Mouse (Mus musculus) cortical plate, adult 2 months (tissue): Measurements from ENCODE around the gene Cds1. TPM values are rescaled to one million over a fixed set of nuclear protein-coding genes. Genes with fewer than 3 reads are reported as not detected.

Source experiments
- H3K27ac ChIP-seq: fragments of 200-500 bp; 2 replicates; pipeline ENCODE4 v1.5.1; 2012; ENCODE audit warnings: low read length, control low read depth, inconsistent platforms; ENCODE audit not compliant: insufficient read depth
- H3K4me1 ChIP-seq: fragments of 200-500 bp; 2 replicates; pipeline ENCODE4 v1.6.1; 2011; ENCODE audit warnings: low read length; ENCODE audit not compliant: control insufficient read depth, insufficient read depth
- H3K4me3 ChIP-seq: fragments of 200-500 bp; 2 replicates; pipeline ENCODE4 v1.5.1; 2011; ENCODE audit warnings: mild to moderate bottlenecking, low read length, control low read depth; ENCODE audit not compliant: insufficient read depth
- CTCF ChIP-seq: fragments of 200-500 bp; IDR thresholded peaks from 2 replicates; pipeline ENCODE4 v1.5.1; 2011; ENCODE audit warnings: mild to moderate bottlenecking, control low read depth, low read length; ENCODE audit not compliant: insufficient read depth; ENCODE audit errors: extremely low read depth
- POLR2A ChIP-seq: fragments of 200-500 bp; IDR thresholded peaks from 2 replicates; pipeline ENCODE4 v1.6.1; 2011; ENCODE audit warnings: mild to moderate bottlenecking, low read length, control low read depth; ENCODE audit not compliant: insufficient read depth; ENCODE audit errors: extremely low read depth
- polyA plus RNA-seq: library from polyadenylated mRNA; depleted of rRNA; stranded (reverse); fragments of >200 nt; gene quantifications from 2 replicates; pipeline ENCODE4 v1.2.3, GENCODE M21; 2012

Gene Cds1
- polyA plus RNA-seq, 1 experiment = 74.6 TPM

DNA sequence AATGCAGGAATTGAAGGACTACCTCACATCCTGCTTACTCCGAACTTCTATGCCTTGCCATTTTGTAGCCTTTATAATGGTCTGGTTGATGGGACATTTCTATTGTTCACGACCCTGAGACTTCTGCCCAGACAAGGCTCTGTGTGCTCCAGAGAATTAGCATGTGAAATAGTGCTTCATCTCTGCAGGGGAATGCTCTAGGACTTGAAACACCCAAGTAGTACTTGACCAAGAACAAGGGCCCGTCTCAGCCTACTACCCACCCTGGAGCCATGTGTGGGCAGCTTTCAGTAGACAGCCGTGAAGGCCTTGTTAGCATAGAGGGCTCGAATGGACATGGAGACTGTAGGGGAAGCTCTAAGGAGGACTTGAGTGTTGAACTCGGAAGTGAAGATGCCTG lies 2.6 kb downstream of the Cds1 start:
- Histone ChIP-seq H3K27ac (no peak overlapping the region), H3K4me1 (peaks cover 5% of the 10 kb centered on the region; the same call in 1 of the 2 replicates), H3K4me3 (no peak overlapping the region)
- no peak for TF ChIP-seq CTCF
- no peak for TF ChIP-seq POLR2A

DNA sequence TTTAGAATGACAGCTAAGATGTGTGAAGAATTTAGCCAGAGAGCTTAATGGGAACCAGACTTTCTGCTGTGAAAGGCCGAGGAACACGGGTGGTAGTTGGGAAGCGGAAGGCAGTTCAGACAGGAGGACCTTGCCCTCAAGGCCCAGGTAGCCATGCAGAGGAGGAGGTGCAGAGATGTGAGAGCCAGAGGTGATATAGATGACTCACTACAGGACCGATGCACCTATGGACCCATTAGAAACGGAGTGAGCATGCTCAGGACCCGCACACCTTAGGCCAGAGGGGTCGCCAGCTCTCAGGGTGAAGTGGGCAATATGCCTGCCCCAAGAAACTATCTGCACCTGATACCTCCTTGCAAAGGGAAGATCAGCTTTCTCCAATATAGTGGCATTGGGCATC lies 3.6 kb downstream of the Cds1 start:
- no peak overlapping the region for H3K4me3 ChIP-seq

DNA sequence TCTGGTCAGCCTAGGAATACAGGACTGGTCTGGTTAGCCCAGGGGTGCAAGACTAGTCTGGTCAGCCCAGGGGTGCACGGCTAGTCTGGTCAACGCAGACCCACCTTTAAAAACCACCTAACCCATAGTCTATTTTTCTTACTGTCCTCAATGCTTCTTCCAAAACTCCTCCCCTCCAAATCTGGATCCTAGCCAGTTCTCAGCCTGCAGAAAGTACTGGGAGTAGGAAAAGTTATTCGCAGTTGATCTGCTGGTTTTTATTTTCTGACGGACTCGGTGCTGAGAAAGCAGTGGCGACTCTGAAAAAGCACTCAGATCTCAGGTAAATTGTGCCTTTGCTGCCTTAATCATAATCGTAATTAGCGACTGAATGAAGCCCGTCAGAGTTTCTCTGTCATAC lies 7.7 kb downstream of the Cds1 start:
- no peak overlapping the region for H3K4me3 ChIP-seq
- H3K4me1 ChIP-seq = peaks cover 9% of the 10 kb centered on the region
- no peak for TF ChIP-seq POLR2A
- TF ChIP-seq CTCF = no peak
- H3K27ac ChIP-seq = no peak overlapping the region

More for the DNA sequence above, 3.6 kb downstream of the Cds1 start:
- TF ChIP-seq POLR2A = no peak
- no peak for TF ChIP-seq CTCF
- no peak overlapping the region for H3K27ac ChIP-seq
- peaks cover 5% of the 10 kb centered on the region; the same call in 1 of the 2 replicates for H3K4me1 ChIP-seq

DNA sequence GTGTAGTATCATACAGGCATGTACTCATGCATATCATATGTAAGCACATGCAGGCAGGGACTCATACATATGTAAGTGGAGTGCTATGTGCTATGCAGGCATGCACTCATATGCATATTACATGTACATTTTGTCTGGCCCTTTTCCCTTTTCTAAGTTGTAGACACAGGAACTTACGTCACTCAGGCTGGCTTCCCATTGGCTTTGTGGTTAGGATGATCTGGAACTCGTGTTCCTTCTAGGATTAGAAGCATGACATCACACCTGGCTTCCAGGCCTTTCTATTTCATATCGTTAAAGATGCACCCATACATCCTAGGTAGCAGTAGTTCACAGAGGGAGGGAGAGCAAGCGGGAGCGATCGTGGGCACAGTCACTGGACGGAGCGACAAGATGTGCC lies 10.3 kb downstream of the Cds1 start:
- Histone ChIP-seq H3K4me1 (peaks cover 12% of the 10 kb centered on the region), H3K4me3 (no peak overlapping the region), H3K27ac (no peak overlapping the region)
- TF ChIP-seq CTCF = no peak
- no peak for TF ChIP-seq POLR2A

DNA sequence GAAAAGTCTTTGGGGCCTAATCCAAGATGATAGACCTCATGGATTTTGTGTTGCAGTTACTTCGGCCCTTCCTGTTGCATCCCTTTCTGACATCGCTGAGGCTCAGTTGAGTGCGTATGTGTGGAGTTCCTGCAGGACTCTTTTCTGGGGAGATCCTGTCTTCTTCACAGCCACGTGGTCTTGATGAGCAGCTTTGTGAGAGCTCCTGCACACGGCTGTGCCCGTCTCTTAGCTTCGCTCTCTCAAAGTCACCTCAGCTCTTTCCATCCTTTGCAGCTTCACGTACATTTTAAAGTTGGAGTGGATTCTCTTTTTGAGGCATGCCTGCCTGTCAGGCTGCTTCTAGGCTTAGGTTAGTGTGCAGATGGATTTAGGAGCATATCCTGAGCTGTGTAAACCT lies 11.6 kb downstream of the Cds1 start:
- Histone ChIP-seq H3K27ac (no peak overlapping the region), H3K4me3 (no peak overlapping the region), H3K4me1 (peaks cover 19% of the 10 kb centered on the region)
- TF ChIP-seq POLR2A (no peak), CTCF (no peak)

DNA sequence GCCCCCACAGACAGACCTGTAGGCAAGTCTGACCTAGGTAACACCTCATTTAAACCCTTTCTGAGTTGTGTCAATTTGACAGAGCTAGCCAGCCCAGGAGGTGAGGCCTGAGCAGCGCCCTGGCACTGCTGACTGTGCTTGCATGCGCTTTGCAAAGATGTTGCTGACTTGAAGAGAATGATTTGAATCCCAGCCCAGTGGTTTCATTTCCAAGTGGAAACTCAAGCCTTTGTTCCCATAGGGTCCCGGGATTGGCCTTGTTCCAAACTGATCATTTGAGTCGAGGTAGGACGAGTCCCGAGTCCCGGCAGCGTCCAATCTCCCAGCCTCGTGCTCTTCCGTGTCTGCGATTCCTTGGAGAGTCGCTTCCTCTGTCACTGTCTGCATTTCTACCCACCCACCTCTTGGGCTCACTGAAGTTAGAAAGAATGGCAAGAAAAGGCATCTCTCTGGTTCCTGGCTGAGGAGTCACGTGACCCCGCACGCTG lies 14.5 kb downstream of the Cds1 start:
- H3K4me1 ChIP-seq = peaks cover 20% of the 10 kb centered on the region
- H3K27ac ChIP-seq = no peak overlapping the region
- TF ChIP-seq POLR2A (no peak), CTCF (no peak)
- H3K4me3 ChIP-seq = no peak overlapping the region

DNA sequence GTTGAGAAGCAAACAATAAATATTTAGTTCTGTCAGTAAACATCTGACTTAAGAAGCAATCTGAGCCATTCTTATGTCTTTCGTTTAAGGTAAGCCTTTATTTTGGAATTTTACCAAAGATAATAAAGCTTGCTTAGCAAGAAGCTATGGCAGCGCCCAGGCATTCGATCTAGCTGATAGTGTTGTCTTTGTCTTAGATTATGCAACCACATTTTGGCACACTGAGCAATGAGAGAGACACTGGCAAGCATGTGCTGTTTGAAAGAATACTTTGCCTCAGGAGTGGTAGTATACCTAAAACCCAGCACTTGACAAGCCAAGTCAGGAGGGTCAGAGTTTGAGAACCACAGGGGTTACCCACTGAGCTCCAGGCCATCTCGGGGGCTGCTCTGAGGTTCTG lies 16.0 kb downstream of the Cds1 start:
- Histone ChIP-seq H3K27ac (no peak overlapping the region), H3K4me3 (no peak overlapping the region), H3K4me1 (peaks cover 18% of the 10 kb centered on the region)
- TF ChIP-seq POLR2A = no peak
- TF ChIP-seq CTCF = no peak

DNA sequence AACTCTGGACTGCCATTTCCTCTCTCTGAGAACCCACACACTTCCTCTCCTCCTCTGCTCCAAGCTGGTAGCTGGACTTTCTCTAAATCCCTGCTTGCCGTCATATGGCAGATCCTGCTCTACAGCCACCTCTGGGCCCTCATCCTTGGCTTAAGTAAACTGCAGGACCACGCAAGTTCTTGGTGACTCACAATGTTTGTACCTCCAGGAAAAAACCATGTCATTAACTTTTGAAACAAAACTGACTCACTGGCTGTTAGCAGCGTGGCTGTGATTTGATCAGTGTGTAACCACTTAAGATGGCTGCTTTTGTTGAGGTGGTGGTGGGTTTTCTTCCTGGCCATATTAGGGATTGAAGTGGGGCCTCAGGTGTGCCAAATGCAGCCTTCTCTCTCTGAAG lies 19.4 kb downstream of the Cds1 start:
- TF ChIP-seq CTCF (no peak), POLR2A (no peak)
- Histone ChIP-seq H3K4me3 (no peak overlapping the region), H3K4me1 (peaks cover 13% of the 10 kb centered on the region), H3K27ac (no peak overlapping the region)

DNA sequence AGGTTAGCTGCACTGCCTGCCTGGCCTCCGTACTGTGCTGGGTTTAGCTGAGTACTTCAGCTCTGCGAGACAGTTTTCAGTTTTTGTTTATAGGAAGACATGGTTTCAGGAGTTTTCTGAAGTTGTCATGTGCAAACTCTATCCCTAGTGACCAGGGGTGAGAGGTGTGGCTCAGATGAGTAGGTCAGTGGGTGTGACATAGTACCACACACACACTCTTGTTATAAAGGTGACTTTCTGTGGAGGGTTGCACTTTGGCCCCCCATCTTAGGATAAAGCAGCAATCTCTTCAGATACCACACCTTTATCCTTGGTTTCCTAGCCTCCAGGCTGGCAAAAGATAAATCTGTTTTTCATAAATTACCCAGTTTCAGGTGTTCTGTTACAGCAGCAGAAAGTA lies 19.9 kb downstream of the Cds1 start:
- Histone ChIP-seq H3K4me3 (no peak overlapping the region), H3K4me1 (peaks cover 12% of the 10 kb centered on the region), H3K27ac (no peak overlapping the region)
- TF ChIP-seq CTCF (no peak), POLR2A (no peak)

DNA sequence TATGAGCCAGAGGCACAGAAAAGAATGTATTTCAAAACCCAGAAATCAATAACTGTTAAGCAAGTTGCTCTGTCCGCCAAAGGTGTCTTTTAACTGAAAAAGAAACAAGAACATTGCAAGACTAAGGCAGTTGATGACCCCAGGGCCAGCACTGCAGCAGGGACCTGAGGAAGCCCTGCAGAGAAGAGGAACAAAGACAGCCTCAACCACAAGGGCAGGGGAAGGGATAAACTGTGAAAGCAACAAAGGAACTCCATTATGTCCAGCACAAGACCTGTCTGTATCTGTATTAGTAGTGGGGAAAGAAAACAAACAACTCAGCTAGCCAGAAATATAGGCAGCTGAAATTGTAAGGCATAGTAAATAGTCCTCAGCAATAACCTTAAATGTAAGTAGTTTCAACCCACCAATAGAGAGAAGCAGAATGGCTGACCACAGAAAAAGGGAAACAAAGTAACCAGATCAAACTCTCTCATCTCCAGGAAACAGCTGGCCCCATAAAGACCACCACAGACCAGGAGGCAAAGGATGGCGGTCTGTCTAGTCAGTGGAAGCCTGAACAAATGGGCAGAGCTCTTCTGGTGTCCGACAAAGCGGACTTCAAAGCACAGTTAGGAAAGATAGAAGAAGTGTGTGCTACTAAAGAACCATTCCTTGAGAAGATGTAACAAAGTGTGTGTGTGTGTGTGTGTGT lies 21.1 kb downstream of the Cds1 start:
- TF ChIP-seq CTCF (no peak), POLR2A (no peak)
- Histone ChIP-seq H3K4me1 (peaks cover 6% of the 10 kb centered on the region), H3K27ac (no peak overlapping the region), H3K4me3 (no peak overlapping the region)
